Mouse (Mus musculus) embryonic facial prominence, embryonic 12.5 days (tissue): ENCODE results near the gene Itgb1bp1. TPM values are rescaled to one million over a fixed set of nuclear protein-coding genes. Genes with fewer than 3 reads are reported as not detected.
A peak's percentile ranks its signal among the peaks of the same experiment; 100 is the strongest.

Source experiments
- ATAC-seq: fragments of 200-750 bp; cut with Nextera tagmentation; 2 replicates; pipeline ENCODE4 v1.8.0; 2017; ENCODE audit not compliant: insufficient number of reproducible peaks, insufficient read depth, low FRiP score, low TSS enrichment
- H3K27ac ChIP-seq: fragments of 300-500 bp; sonication (generic); 2 replicates; pipeline ENCODE4 v1.5.1; 2016; ENCODE audit warnings: mild to moderate bottlenecking
- H3K27me3 ChIP-seq: fragments of 300-500 bp; sonication (generic); 2 replicates; pipeline ENCODE4 v1.6.1; 2016; ENCODE audit warnings: mild to moderate bottlenecking, moderate library complexity
- H3K36me3 ChIP-seq: fragments of 300-500 bp; sonication (generic); 2 replicates; pipeline ENCODE4 v1.6.1; 2016; ENCODE audit warnings: mild to moderate bottlenecking
- H3K4me1 ChIP-seq: fragments of 300-500 bp; sonication (generic); 2 replicates; pipeline ENCODE4 v1.6.1; 2016
- H3K4me2 ChIP-seq: fragments of 300-500 bp; sonication (generic); replicated peaks from 2 replicates; pipeline ENCODE4 v1.6.1; 2016; ENCODE audit warnings: mild to moderate bottlenecking, moderate library complexity
- H3K4me3 ChIP-seq: fragments of 300-500 bp; sonication (generic); 2 replicates; pipeline ENCODE4 v1.5.1; 2016; ENCODE audit warnings: mild to moderate bottlenecking
- H3K9ac ChIP-seq: fragments of 300-500 bp; sonication (generic); 2 replicates; pipeline ENCODE4 v1.6.1; 2016; ENCODE audit warnings: mild to moderate bottlenecking, moderate library complexity
- H3K9me3 ChIP-seq: fragments of 300-500 bp; sonication (generic); 2 replicates; pipeline ENCODE4 v1.6.1; 2016; ENCODE audit warnings: mild to moderate bottlenecking, moderate library complexity
- WGBS: fragments of 180-500 bp; shearing (Covaris S2); methylation state at CpG from one replicate; pipeline ENCODE4 v1.1.7; 2016; 5-methylcytosine and 5-hydroxymethylcytosine counted together
- polyA plus RNA-seq: library from polyadenylated mRNA; unstranded; fragments of >200 nt; fragmentation: Nextera tagmentation; extraction: Ambion mirVana; gene quantifications from 2 replicates; pipeline ENCODE4 v1.2.1, GENCODE M21; 2016

Itgb1bp1 gene
- polyA plus RNA-seq, 1 experiment from 2014 or later = 48.3 TPM

DNA sequence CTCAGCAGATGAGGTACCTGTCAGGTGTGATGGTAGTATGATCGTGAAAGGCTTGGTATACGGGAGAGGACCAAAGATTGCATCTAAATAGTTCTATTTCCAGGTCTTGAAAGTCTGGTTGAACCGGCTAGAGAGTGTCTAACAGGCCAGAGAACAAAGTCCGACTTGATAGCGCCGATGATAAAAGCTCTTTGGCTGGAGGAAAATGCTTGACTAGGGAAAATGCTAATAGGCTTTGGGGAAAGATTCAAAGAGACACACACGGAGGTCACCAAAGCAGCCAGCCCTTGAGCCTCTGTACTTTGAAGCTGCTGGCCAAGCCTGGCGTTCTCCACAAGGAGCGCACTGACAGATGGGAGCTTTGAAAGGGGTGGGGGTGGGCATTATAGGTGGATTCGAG lies 76.8 kb downstream of the Itgb1bp1 start:
- 89% methylated on average over 10 of the region's 10 CpGs for WGBS
- H3K4me1 ChIP-seq = 0 out of 2 replicates have a peak, but pooled peaks cover 4% of the 10 kb centered on the region
- no peak overlapping the region for H3K4me2 ChIP-seq
- H3K36me3 ChIP-seq = peaks cover 47% of the 10 kb centered on the region
- H3K4me3 ChIP-seq = no peak overlapping the region
- no peaks in the 10 kb centered on the region for H3K27me3 ChIP-seq
- H3K9ac ChIP-seq = no peak overlapping the region
- H3K9me3 ChIP-seq = no peaks in the 10 kb centered on the region
- ATAC-seq = no peak
- no peak overlapping the region for H3K27ac ChIP-seq

DNA sequence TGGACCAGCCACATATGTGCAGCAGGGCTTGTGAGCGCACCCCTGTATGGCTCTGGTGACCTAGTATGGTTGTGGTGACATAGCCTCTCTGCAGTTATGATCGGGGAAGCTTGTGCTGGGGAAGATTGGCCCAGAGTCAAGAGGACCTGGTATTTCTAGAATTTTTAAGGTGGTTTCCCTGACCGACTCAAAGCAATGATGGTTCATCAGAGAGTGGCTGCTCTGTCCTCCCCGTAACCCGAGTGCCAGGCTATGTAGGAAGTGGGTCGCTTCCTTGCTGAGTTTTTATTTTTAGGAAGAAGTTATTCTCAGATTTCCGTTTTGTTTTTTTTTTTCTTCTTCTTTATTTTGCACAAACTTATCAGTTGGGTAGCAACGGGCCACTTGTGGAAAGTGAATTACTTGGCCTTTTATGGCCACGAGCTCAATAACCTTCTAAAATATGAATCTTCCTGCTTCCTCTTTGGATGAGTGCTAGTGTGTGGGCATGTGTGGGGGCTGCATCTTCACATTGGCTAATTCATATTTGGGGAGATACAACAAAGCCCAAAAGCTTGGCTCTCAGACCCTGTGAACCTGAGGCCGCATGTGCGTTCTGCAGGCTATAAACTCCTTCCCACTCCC lies 77.8 kb downstream of the Itgb1bp1 start:
- 0 out of 2 replicates have a peak, but pooled peaks cover 5% of the 10 kb centered on the region for H3K4me1 ChIP-seq
- H3K4me3 ChIP-seq = no peak overlapping the region
- no peak overlapping the region for H3K27ac ChIP-seq
- no peaks in the 10 kb centered on the region for H3K9me3 ChIP-seq
- H3K9ac ChIP-seq = no peak overlapping the region
- H3K36me3 ChIP-seq = peaks cover 47% of the 10 kb centered on the region
- no peak overlapping the region for H3K4me2 ChIP-seq
- no peaks in the 10 kb centered on the region for H3K27me3 ChIP-seq
- ATAC-seq = no peak
- WGBS = 89% methylated on average over 11 of the region's 11 CpGs

DNA sequence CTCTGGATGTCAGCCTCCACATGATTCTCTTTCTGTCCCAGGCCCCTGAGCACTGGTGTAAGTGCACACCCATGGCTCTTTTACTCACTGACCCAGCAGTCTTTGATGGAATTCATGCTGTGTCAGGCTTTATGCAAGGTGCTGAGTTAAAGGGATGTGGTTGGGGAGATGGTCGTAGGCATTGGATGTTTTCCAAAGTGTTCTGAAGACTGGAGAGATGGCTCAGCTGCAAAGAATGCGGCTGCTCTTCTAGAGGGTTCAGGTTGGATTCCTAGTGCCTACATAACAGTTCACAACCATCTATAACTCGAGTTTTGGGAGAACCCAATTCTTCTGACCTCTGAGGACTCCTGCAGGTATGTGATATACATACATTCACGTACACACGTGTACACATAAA lies 78.7 kb downstream of the Itgb1bp1 start:
- H3K27me3 ChIP-seq = no peaks in the 10 kb centered on the region
- no peak for ATAC-seq
- H3K4me3 ChIP-seq = no peak overlapping the region
- 0 out of 2 replicates have a peak, but pooled peaks cover 5% of the 10 kb centered on the region for H3K4me1 ChIP-seq
- H3K9me3 ChIP-seq = no peaks in the 10 kb centered on the region
- WGBS = 89% methylated on average over 5 of the region's 5 CpGs
- H3K27ac ChIP-seq = no peak overlapping the region
- H3K36me3 ChIP-seq = peaks cover 40% of the 10 kb centered on the region
- H3K4me2 ChIP-seq = no peak overlapping the region
- no peak overlapping the region for H3K9ac ChIP-seq

DNA sequence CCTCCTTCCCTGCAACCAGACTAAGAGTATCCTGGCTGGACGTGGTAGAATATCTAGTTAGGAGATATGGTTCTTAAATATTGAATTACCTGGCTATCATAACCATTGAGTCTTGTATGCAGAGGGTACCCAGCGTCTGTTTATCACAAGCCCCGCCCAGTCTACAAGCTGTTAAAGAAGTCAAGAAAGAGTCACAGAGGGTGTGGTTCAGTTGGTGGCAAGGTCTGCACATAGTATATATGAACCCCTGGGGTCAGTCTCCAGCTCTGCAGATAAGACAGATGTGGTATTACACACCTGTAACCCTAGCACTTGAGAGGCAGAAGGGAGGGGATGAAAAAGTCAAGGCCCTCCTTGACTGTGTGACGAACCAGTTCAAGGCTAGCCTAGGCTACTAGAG lies 80.3 kb downstream of the Itgb1bp1 start:
- no peaks in the 10 kb centered on the region for H3K27me3 ChIP-seq
- ATAC-seq = no peak
- H3K9me3 ChIP-seq = no peaks in the 10 kb centered on the region
- H3K4me1 ChIP-seq = 0 out of 2 replicates have a peak, but pooled peaks cover 5% of the 10 kb centered on the region
- H3K9ac ChIP-seq = no peak overlapping the region
- no peak overlapping the region for H3K4me3 ChIP-seq
- peaks cover 40% of the 10 kb centered on the region for H3K36me3 ChIP-seq
- WGBS = 89% methylated on average over 4 of the region's 4 CpGs
- no peak overlapping the region for H3K27ac ChIP-seq
- no peak overlapping the region for H3K4me2 ChIP-seq

DNA sequence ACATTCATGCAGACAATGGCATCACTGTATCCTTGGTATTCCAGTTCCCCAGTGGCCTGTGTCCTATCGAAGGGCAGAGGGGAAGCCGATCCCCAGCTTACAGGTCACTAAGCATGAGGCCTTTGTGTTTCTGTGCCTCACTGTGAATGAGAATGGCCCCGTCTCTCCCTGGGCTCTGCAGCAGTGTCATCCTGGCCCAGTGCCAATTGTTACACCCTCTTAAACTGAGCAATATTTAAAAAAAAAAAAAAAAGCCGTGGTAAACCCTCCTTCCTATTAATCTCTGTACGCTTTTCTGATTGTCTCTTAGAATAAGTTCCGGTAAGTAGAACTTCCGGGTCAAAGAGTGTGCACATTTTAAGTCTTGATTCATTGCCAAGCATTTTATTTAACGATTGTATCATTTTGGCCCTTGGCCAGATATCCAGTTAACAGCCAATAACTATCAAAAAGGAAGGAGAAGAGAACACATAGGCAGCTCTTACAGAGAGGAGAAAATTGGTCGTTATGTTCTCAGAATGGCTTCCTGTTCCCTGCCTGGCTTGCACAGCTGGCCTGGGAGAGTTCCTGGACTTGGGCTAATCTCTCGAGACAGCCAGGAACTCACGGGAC lies 81.3 kb downstream of the Itgb1bp1 start:
- Histone ChIP-seq H3K9me3 (no peaks in the 10 kb centered on the region), H3K27ac (no peak overlapping the region), H3K4me2 (no peak overlapping the region), H3K27me3 (no peaks in the 10 kb centered on the region), H3K4me1 (0 out of 2 replicates have a peak, but pooled peaks cover 5% of the 10 kb centered on the region), H3K36me3 (peaks cover 38% of the 10 kb centered on the region), H3K9ac (no peak overlapping the region), H3K4me3 (no peak overlapping the region)
- peak; percentile 77; the same call in 1 of the 2 replicates for ATAC-seq
- WGBS = 51% methylated on average over 11 of the region's 11 CpGs

DNA sequence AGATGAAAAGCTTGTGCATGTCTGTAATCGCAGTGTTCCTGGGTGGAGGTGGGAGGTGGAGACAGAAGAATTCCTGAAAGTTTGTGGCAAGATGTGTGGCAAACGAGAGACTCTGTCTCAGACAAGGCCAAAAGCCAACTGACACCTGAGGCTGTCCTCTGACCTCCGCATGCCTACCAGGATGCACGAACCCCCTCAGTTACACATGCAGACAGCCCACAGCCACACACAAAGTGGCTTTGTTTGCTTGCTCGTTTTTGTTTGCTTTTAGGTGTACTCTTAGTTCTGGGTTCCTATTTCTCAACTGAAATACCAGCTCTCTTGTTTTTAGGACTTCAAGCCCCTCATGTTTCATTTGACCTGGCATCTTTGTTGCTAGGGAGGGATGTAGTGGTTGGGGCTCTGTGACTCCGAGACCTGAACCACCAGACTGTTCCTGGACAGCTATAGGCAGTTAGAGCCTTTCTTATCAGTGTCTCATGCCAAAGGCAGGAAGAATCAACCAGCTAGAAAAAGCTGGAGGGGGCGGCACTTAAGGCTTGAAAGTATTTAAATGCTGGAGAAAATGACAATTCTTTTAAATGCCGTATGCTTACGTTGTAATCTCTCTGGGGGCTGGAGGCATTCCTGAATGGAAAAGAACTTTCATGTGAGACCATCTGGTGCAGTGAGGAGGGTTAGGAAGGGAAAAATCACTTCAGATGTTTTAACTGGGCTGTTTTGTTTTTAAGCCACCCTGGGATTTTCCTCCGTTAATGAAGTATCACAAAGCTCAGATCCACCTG lies 84.4 kb downstream of the Itgb1bp1 start:
- 0 out of 2 replicates have a peak, but pooled peaks cover 5% of the 10 kb centered on the region for H3K4me1 ChIP-seq
- no peak overlapping the region for H3K27ac ChIP-seq
- H3K27me3 ChIP-seq = no peaks in the 10 kb centered on the region
- H3K9ac ChIP-seq = no peak overlapping the region
- no peak overlapping the region for H3K4me3 ChIP-seq
- no peak overlapping the region for H3K4me2 ChIP-seq
- WGBS = 67% methylated on average over 10 of the region's 10 CpGs
- ATAC-seq = no peak
- peaks cover 32% of the 10 kb centered on the region for H3K36me3 ChIP-seq
- no peaks in the 10 kb centered on the region for H3K9me3 ChIP-seq

DNA sequence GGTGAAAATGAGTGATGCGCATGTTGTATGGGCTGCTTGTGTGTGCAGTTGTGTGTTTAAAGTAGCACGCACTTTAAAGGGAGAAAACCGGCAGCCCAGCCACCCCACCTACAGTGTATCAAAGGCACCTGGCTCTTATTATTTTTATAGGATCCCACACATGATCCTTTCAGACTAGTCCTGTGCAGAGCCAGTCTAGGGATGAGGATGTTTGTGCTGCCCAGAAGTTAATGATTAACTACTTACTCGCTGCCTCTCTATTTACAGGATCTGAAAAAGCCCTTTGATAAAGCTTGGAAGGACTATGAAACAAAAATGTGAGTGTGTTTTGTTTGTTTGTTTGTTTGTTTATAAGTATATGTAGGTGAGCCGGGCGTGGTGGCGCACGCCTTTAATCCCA lies 85.5 kb downstream of the Itgb1bp1 start:
- no peak overlapping the region for H3K9ac ChIP-seq
- H3K27ac ChIP-seq = no peak overlapping the region
- H3K36me3 ChIP-seq = peaks cover 23% of the 10 kb centered on the region
- 84% methylated on average over 8 of the region's 8 CpGs for WGBS
- no peak for ATAC-seq
- H3K9me3 ChIP-seq = no peaks in the 10 kb centered on the region
- no peak overlapping the region for H3K4me3 ChIP-seq
- no peaks in the 10 kb centered on the region for H3K27me3 ChIP-seq
- 0 out of 2 replicates have a peak, but pooled peaks cover 5% of the 10 kb centered on the region for H3K4me1 ChIP-seq
- no peak overlapping the region for H3K4me2 ChIP-seq

DNA sequence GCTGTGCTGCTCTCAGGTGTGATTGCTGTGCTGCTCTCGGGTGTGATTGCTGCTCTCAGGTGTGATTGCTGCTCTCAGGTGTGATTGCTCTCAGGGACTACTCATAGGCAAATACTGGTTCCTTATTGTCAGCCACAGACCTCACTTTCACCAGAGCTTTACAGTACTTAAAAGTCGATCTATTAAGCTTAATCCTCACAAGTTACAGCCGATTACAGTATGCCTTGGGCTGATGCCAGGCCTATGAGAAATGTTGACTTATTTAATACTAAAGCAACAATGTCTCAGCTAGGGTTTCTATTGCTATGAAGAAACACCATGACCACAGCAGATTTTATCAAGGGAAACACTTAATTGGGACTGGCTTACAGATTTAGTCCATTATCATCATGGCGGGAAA lies 89.7 kb downstream of the Itgb1bp1 start:
- no peaks in the 10 kb centered on the region for H3K9me3 ChIP-seq
- H3K4me2 ChIP-seq = no peak overlapping the region
- H3K4me1 ChIP-seq = no peaks in the 10 kb centered on the region
- 87% methylated on average over 4 of the region's 4 CpGs for WGBS
- no peak overlapping the region for H3K27ac ChIP-seq
- H3K9ac ChIP-seq = no peak overlapping the region
- ATAC-seq = no peak
- H3K4me3 ChIP-seq = no peak overlapping the region
- no peaks in the 10 kb centered on the region for H3K27me3 ChIP-seq
- H3K36me3 ChIP-seq = peaks cover 12% of the 10 kb centered on the region

DNA sequence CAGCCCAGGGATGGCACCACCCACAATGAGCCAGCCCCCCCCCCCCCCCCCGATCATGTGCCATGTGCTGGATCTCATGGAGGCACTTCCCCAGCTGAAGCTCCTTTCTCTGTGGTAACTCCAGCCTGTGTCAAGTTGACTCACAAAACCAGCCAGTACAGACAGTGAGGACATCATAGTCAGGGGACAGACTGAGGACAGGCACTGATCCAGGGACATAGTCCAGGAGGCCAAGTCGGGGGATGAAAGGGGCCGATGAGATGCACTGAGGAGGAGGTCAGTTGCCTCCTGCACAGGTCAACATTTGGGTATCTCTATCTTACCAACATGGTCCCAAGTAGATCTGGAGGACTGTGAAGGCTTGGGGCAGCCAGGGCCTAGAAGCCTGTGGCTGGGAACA lies 90.6 kb downstream of the Itgb1bp1 start:
- no peak overlapping the region for H3K4me2 ChIP-seq
- H3K27me3 ChIP-seq = no peaks in the 10 kb centered on the region
- peaks cover 12% of the 10 kb centered on the region for H3K36me3 ChIP-seq
- H3K9me3 ChIP-seq = no peaks in the 10 kb centered on the region
- H3K27ac ChIP-seq = no peak overlapping the region
- WGBS = 91% methylated on average over 3 of the region's 3 CpGs
- H3K4me3 ChIP-seq = no peak overlapping the region
- H3K9ac ChIP-seq = no peak overlapping the region
- H3K4me1 ChIP-seq = no peaks in the 10 kb centered on the region
- ATAC-seq = no peak

DNA sequence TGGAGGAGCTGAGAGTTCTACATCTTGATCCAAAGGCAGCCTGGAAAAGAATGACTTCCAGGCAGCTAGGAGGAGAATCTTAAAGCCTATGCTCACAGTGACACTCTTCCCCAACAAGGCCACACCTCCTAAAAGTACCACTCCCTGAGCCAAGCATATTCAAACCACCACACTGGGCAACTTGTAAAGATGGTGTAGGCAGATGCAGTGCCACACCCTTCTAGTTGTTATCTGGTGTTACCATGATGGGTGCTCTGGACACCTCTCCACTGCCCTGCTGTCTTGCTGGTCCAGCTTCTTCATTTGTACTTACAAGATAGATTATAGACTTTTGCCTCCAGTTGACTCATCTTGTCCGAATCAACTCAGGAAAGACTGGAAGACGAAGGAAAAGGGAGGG lies 94.5 kb downstream of the Itgb1bp1 start:
- Histone ChIP-seq H3K4me2 (no peak overlapping the region), H3K4me3 (no peak overlapping the region), H3K36me3 (no peaks in the 10 kb centered on the region), H3K9ac (no peak overlapping the region), H3K27me3 (no peaks in the 10 kb centered on the region), H3K4me1 (no peaks in the 10 kb centered on the region), H3K27ac (no peak overlapping the region), H3K9me3 (no peaks in the 10 kb centered on the region)
- WGBS = 91% methylated on average over 2 of the region's 2 CpGs
- no peak for ATAC-seq
